19 mouse cellular contexts compared by ENCODE assay signal in genomic region chr12:71840430-71841186, GRCm38 (mm10). TPM values are rescaled to one million over a fixed set of nuclear protein-coding genes. Genes with fewer than 3 reads are reported as not detected.
DNase-seq lines count a peak whose midpoint lies in the region; ATAC-seq and TF ChIP-seq lines count a peak whose summit lies in the region.
"Had no signal": no experiment of that assay in that cellular context is flagged by ENCODE, and none has a peak within 500 bp of the region (broad histone marks: within the 10 kb centered on the region; RNA-seq: fewer than 3 reads in every experiment).

No protein-coding gene starts in this region.

- peak; percentile 5 for DNase-seq in cerebellum, adult 9-10 months
- DNase-seq in cerebellum, adult 9-11 months, result no peak
- no peak for DNase-seq in heart, postnatal 0 days (ENCODE audit: low spot score)
- no peak for DNase-seq in heart, postnatal 14 days
- DNase-seq in lung, postnatal 0 days (ENCODE audit: low spot score), result peak; percentile 49
- no peak for DNase-seq in lung, postnatal 10 days
- no peak for DNase-seq in left cerebral cortex, adult 2 months (ENCODE audit: extremely low spot score in 1 of 2, low spot score in 2 of 2)
- DNase-seq: adrenal gland, postnatal 36 days; cerebellum, postnatal 36 days; gastrocnemius, postnatal 14 days; liver; right cerebral cortex, adult 18-20 months; spleen, adult 18-20 months had no signal

- WGBS in heart, postnatal 0 days, result 38% methylated on average over 6 of the region's 6 CpGs
- WGBS in lung, postnatal 0 days, result 43% methylated on average over 6 of the region's 6 CpGs
- WGBS in intestine, embryonic 16.5 days, result 52% methylated on average over 6 of the region's 6 CpGs

- TF ChIP-seq EP300 in heart, postnatal 0 days (IDR thresholded peaks at IDR 0.05; ENCODE audit: low read depth), result no peak
- TF ChIP-seq EP300 in lung, postnatal 0 days (IDR thresholded peaks at IDR 0.05), result no peak

- no peak for TF ChIP-seq CTCF in heart, postnatal 0 days (IDR thresholded peaks at IDR 0.05; ENCODE audit: low read depth)
- no peak for TF ChIP-seq CTCF in lung, postnatal 0 days (IDR thresholded peaks at IDR 0.05)
- TF ChIP-seq CTCF in left cerebral cortex, adult 2 months (IDR thresholded peaks at IDR 0.05), result no peak

- intact Hi-C loops in heart, postnatal 14 days (cut with DNase I), result no loop called here
- intact Hi-C loops in left cerebral cortex, adult 2 months (cut with DNase I), result no loop called here

- peaks cover 78% of the 10 kb centered on the region for H3K4me1 ChIP-seq in heart, postnatal 0 days (ENCODE audit: control insufficient read depth, insufficient read depth)
- H3K4me1 ChIP-seq in lung, postnatal 0 days (ENCODE audit: insufficient read depth, low read depth, low read length), result peaks cover 59% of the 10 kb centered on the region
- H3K4me1 ChIP-seq in intestine, embryonic 16.5 days (ENCODE audit: control insufficient read depth, insufficient read depth, low read length), result peaks cover 44% of the 10 kb centered on the region

- H3K27me3 ChIP-seq in heart, postnatal 0 days (ENCODE audit: control insufficient read depth, insufficient read depth, low read length), result no peaks in the 10 kb centered on the region
- H3K27me3 ChIP-seq in lung, postnatal 0 days (replicated peaks; ENCODE audit: insufficient read depth, low read length), result no peaks in the 10 kb centered on the region
- no peaks in the 10 kb centered on the region for H3K27me3 ChIP-seq in intestine, embryonic 16.5 days (replicated peaks; ENCODE audit: control insufficient read depth, insufficient read depth, low read length)
- H3K27me3 ChIP-seq: CH12.LX; intestine, embryonic 15.5 days; midbrain, embryonic 13.5 days; stomach, embryonic 15.5 days had no signal

- ATAC-seq in heart, postnatal 0 days (ENCODE audit: insufficient read depth, low read depth), result no peak
- ATAC-seq in lung, postnatal 0 days, result peak; percentile 18; the same call in 1 of the 2 replicates
- no peak for ATAC-seq in intestine, embryonic 16.5 days
- ATAC-seq: activated CD4-positive, CD25-positive, alpha-beta regulatory T cell, adult 4 months; intestine, embryonic 15.5 days; midbrain, embryonic 13.5 days had no signal

- no peaks in the 10 kb centered on the region for H3K36me3 ChIP-seq in heart, postnatal 0 days (replicated peaks; ENCODE audit: control insufficient read depth, insufficient read depth, low read length)
- H3K36me3 ChIP-seq in lung, postnatal 0 days (ENCODE audit: insufficient read depth, low read length), result no peaks in the 10 kb centered on the region
- H3K36me3 ChIP-seq in intestine, embryonic 16.5 days (ENCODE audit: control insufficient read depth, insufficient read depth, low read length), result no peaks in the 10 kb centered on the region
- H3K36me3 ChIP-seq: intestine, embryonic 15.5 days; midbrain, embryonic 13.5 days; stomach, embryonic 15.5 days had no signal

- peak overlapping the region; percentile 67 for H3K27ac ChIP-seq in heart, postnatal 0 days (ENCODE audit: low read depth)
- peak overlapping the region; percentile 49; the same call in 1 of the 2 replicates for H3K27ac ChIP-seq in lung, postnatal 0 days (ENCODE audit: low read length)
- H3K27ac ChIP-seq in intestine, embryonic 16.5 days (ENCODE audit: low read length), result no peak overlapping the region
- H3K27ac ChIP-seq in left cerebral cortex, adult 2 months, result no peak overlapping the region
- H3K27ac ChIP-seq: intestine, embryonic 15.5 days; midbrain, embryonic 13.5 days; stomach, embryonic 15.5 days had no signal

- no peak overlapping the region for H3K4me3 ChIP-seq in heart, postnatal 0 days (ENCODE audit: low read depth, low read length)
- no peak overlapping the region for H3K4me3 ChIP-seq in lung, postnatal 0 days (ENCODE audit: low read depth, low read length)
- no peak overlapping the region for H3K4me3 ChIP-seq in intestine, embryonic 16.5 days (ENCODE audit: low read length)
- H3K4me3 ChIP-seq in left cerebral cortex, adult 2 months, result no peak overlapping the region
- H3K4me3 ChIP-seq: intestine, embryonic 15.5 days; midbrain, embryonic 13.5 days; stomach, embryonic 15.5 days had no signal

- H3K9me3 ChIP-seq in heart, postnatal 0 days (replicated peaks; ENCODE audit: control insufficient read depth, low read length), result no peaks in the 10 kb centered on the region
- H3K9me3 ChIP-seq in lung, postnatal 0 days (ENCODE audit: low read length), result no peaks in the 10 kb centered on the region
- H3K9me3 ChIP-seq in intestine, embryonic 16.5 days (ENCODE audit: control insufficient read depth, low read length), result no peaks in the 10 kb centered on the region
- H3K9me3 ChIP-seq: intestine, embryonic 15.5 days; midbrain, embryonic 13.5 days; stomach, embryonic 15.5 days had no signal

- H3K4me2 ChIP-seq in heart, postnatal 0 days (ENCODE audit: low read depth, low read length), result no peak overlapping the region
- H3K4me2 ChIP-seq in lung, postnatal 0 days (replicated peaks; ENCODE audit: low read depth, low read length), result no peak overlapping the region
- H3K4me2 ChIP-seq in intestine, embryonic 16.5 days (ENCODE audit: low read depth, low read length), result no peak overlapping the region
- H3K4me2 ChIP-seq: intestine, embryonic 15.5 days; midbrain, embryonic 13.5 days; stomach, embryonic 15.5 days had no signal

- H3K9ac ChIP-seq in heart, postnatal 0 days (replicated peaks; ENCODE audit: low read depth, low read length), result no peak overlapping the region
- H3K9ac ChIP-seq in lung, postnatal 0 days (replicated peaks; ENCODE audit: low read depth), result no peak overlapping the region
- H3K9ac ChIP-seq in intestine, embryonic 16.5 days (ENCODE audit: low read depth, low read length), result no peak overlapping the region
- H3K9ac ChIP-seq: intestine, embryonic 15.5 days; midbrain, embryonic 13.5 days; stomach, embryonic 15.5 days had no signal

RNA-seq across cellular contexts. Expression of gene Daam1, which starts 9.7 kb away (rescaled TPM):
- total RNA-seq in heart, postnatal 0 days (2014; rRNA removed; ENCODE audit: low replicate concordance), result 33.8 and 44.5 TPM in 2 replicates
- 12.3 and 12.8 TPM in 2 replicates for polyA plus RNA-seq in heart, postnatal 0 days (2015; fragmentation: Nextera tagmentation; extraction: Ambion mirVana)
- total RNA-seq in heart, postnatal 14 days (2021), result 10 to 100 TPM; 67.5 to 70.7 TPM
- 11.0 and 12.1 TPM in 2 replicates for polyA plus RNA-seq in lung, postnatal 0 days (2015; fragmentation: Nextera tagmentation; extraction: Ambion mirVana)
- polyA plus RNA-seq in intestine, embryonic 16.5 days (2015; fragmentation: Nextera tagmentation; extraction: Ambion mirVana), result 7.6 and 7.7 TPM in 2 replicates
- 10 to 100 TPM; 48.0 to 55.0 TPM for total RNA-seq in left cerebral cortex, adult 2 months (2021)

Comparison
In these comparisons a context has a peak if more than half of its experiments do, and no peak if none do; other contexts are left out.
1. DNase-seq: peak in cerebellum, adult 9-10 months (single experiment) and lung, postnatal 0 days (single experiment); none in cerebellum, adult 9-11 months (single experiment), heart, postnatal 0 days (single experiment), heart, postnatal 14 days (0 of 2), lung, postnatal 10 days (single experiment) and left cerebral cortex, adult 2 months (0 of 2).
2. H3K27ac ChIP-seq: peak in heart, postnatal 0 days (single experiment) and lung, postnatal 0 days (single experiment); none in intestine, embryonic 16.5 days (single experiment) and left cerebral cortex, adult 2 months (single experiment).